Mouse (Mus musculus): Measurements from ENCODE around the gene Hdac1. TPM values are rescaled to one million over a fixed set of nuclear protein-coding genes. Genes with fewer than 3 reads are reported as not detected.
"Not testable (repeated sequence)": the region's sequence is repeated elsewhere in the genome, so short reads cannot be mapped to it uniquely, and the experiment has no call there.

The Hdac1 gene
- total RNA-seq, 2 experiments from 2014 or later: 45.0 to 46.4 TPM

DNA sequence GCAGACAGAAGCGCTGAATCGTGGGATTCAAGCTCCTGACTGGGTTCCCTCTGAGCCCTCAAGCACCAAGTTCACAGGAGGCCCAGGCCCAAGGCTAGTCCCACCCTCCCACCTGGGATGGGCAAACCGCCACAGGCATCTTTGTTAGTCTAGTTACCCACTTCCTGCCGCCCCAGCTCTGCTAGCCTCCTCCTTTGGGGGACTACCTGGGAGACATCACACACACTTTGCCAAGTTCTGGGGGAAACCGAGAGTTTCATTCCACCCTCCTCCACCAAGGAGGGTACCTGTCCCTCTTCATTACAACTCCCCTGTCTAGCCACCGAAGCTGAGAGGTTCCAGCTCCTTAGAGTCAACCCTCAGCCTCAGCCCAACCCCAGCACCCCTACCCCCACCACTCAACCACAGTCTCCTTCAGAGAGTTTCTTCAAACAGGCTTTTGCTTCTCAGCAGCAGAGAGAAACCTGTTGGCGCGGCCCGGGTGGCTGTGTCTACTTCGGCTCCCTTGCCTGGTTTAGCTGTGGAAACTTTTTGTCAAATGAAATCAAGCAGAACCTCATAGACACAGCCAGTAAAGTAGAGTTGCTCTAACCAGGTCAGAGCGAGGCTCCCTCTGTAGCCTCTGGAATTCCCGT, 15.9 kb upstream of the Hdac1 start:
- no peak for DNase-seq

DNA sequence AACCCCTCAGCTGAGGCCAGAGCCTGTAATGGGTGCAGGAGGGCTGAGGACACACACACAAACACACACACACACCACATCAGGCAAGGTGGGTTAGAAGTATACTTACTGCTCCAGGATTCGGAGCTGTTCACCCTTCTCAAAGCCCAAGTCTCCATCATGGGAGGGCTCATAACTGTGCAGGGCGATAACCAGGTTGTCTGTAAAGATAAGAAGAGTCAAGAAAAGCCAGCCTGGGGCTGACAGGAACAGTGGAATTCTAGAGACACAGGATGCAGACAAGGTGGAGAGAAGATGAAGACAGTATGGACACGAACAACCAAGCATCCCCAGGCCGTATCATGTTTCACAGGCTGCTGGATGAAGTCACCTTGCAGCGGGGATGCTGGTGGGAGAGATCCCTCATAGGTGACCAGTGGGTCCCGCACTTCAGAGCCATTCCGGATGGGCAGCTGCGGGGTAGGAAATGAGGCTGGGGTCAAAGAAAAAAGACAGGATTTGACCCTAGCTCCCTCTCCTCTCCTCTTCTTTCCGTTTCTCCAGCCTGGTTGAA, 14.8 kb upstream of the Hdac1 start:
- DNase-seq: no peak

GRCm38 (mm10) chr4:129556532-129557223, 14.2 kb upstream of the Hdac1 start:
- peak; percentile 92 for DNase-seq

- DNase-seq: no peak
These were observed 13.5 kb upstream of the Hdac1 start for GRCm38 (mm10) chr4:129555862-129556531.

GRCm38 (mm10) chr4:129555421-129555861, 12.9 kb upstream of the Hdac1 start:
- DNase-seq: peak; percentile 62

- DNase-seq: not testable (repeated sequence)
These were observed 12.0 kb upstream of the Hdac1 start for GRCm38 (mm10) chr4:129554512-129554911.

- DNase-seq: no peak
These were observed 7.8 kb upstream of the Hdac1 start for GRCm38 (mm10) chr4:129550295-129550694.

GRCm38 (mm10) chr4:129549306-129549705, 6.8 kb upstream of the Hdac1 start:
- peak; percentile 34 for DNase-seq

GRCm38 (mm10) chr4:129547631-129548030, 5.1 kb upstream of the Hdac1 start:
- DNase-seq: not testable (repeated sequence)

DNA sequence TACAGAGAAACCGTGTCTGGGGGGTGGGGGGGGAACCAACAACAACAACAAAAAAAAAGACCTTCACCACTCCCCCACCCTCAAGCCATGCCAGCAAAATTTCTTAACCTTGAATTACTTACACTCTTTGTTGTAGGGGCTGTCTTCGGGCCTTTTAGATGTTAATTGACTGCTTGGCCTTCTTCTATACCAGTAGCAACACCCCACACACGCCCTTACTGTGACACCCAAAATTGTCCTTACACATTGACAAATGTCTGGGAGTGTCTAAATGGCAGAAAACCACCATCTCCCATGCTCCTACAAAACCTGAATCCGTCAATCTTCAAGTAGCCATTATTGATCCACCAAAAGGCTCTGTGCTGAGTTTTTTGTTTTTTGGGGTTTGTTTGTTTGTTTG, 1.6 kb upstream of the Hdac1 start:
- no peak for DNase-seq

GRCm38 (mm10) chr4:129541868-129542591, 483 bp downstream of the Hdac1 start:
- peak; percentile 15 for DNase-seq

DNA sequence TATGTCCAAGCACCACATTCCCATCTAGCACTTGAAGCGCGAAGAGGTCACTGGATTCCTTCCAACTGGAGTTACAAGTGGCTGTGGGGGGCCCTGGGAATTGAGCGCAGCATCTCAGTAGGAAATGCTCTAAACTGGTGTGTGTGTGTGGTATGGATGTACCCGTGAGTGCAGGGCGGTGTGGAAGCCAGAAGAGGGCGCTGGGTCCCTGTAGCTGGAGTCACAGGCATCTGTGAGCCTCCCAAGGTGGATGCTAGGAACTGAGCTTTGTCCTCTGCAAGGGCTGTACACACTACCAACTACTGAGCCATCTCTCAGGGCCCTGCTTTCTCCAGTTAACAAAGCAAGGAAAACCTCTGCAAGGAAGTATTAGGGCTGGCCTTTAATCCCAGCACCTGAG, 2.5 kb downstream of the Hdac1 start:
- DNase-seq: peak; percentile 43

GRCm38 (mm10) chr4:129528901-129529300, 13.6 kb downstream of the Hdac1 start:
- not testable (repeated sequence) for DNase-seq

DNA sequence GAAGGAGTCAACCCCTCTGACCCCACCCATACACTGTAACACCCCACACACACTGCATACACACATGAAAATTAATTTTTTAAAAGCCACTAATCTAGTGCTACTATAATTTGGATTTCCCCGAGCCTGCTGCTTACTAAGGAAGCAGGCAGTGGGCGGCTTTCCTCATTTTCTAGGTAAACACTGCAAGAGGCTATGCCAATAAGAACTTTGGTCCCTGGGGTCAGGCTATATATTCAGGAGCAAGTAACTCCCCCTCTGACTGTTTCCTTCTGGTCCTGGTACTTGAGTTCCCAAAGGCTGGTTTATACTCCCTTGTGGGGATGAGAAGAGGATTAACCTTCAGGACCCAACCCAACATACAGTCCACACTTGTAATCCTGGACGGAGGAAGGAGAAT, 16.6 kb downstream of the Hdac1 start:
- DNase-seq: no peak

DNA sequence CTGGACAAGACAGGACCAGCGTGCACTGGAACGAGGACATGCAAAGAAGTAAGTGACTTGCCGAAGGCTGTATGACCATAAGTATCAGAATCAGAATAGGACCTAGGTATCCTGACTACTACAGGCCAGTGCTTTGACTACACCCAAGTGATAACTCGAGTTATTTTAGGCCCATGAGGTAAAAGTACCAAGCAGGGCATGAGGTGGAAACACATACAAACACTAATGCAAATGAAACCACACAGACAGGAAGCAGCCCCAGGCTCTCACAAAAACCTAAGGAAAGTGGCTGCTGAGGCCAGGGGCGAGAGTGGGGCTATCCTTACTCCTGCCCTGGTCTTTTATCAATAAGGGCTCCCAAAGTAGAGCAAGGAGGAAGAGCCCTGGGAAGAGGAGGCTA, 17.2 kb downstream of the Hdac1 start:
- no peak for DNase-seq

DNA sequence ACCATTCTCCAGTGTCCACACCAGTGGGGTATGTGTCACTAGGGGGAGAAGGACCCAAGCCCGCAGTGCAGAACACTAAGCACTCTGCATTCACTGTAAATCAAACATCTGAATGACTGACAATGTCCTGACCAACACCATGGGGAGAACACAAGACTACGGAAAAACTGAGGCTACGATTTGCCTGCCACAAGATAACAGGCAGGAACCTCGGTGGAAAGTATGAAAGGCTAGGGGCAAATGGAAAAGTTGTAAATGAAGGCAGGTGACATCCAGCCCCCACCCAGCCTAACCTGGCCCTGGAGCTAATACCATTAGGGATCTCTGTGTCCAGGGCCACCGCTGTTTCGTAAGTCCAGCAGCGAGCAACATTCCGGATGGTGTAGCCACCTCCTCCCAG, 24.0 kb downstream of the Hdac1 start:
- DNase-seq: no peak

DNA sequence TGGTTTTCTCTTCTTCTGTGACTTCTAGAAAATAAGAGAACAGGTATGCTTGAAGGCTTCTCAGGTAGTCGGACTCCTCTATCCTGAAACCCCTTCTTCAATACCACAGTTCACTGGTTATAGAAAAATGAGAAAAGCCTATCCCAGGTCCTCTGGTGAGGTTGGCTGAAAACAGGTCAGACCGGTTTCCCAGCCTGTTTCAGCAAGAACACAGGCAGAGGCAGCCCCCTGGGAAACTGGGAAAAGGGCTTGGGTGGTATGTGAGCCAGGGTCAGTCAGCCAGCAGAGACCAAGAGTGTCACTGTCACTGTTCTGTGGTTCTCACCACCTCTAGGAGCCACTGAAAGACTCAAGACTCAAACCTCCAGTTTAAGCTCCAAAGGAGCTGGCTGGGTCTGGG, 25.6 kb downstream of the Hdac1 start:
- no peak for DNase-seq

GRCm38 (mm10) chr4:129514300-129514898, 28.1 kb downstream of the Hdac1 start:
- peak; percentile 86 for DNase-seq

GRCm38 (mm10) chr4:129513891-129514290, 28.6 kb downstream of the Hdac1 start:
- no peak for DNase-seq

DNA sequence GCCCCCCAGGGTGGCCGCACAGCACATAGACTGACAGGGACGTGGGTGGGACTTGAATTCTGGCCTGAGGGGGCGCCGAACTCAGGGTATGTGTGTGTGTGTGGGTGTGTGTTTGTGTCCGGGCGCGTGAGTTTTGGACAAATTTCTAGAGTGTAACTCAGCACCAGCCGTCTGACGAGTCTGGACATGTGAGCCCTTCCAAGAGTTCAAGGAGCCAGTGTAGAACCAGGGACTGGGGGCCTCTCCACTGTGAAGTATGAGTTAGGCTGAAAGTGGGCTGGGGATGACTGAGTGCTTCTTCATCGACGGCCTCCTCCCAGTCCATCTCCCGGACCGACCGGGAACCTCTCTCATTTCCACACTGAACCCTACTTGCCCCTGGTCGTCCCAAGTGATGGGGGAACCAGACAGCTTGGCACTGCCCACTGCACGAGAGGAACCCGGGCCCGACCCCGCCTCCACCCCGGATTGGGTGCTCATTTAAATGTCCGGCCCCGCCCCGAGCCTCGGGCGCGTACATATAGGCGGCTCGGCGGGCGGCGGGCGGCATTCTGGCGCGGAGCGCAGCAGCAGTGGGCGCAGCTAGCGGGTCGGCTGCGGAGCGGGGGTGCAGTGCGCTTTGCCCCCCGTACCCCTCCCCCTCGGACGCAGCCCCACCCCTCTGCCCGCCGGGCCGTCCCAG, 29.3 kb downstream of the Hdac1 start, which contains the start of gene Marcksl1:
Marcksl1 (plus strand) TSS at position 496 of the 682 bp plus-strand sequence.
- peak; percentile 93 for DNase-seq

DNA sequence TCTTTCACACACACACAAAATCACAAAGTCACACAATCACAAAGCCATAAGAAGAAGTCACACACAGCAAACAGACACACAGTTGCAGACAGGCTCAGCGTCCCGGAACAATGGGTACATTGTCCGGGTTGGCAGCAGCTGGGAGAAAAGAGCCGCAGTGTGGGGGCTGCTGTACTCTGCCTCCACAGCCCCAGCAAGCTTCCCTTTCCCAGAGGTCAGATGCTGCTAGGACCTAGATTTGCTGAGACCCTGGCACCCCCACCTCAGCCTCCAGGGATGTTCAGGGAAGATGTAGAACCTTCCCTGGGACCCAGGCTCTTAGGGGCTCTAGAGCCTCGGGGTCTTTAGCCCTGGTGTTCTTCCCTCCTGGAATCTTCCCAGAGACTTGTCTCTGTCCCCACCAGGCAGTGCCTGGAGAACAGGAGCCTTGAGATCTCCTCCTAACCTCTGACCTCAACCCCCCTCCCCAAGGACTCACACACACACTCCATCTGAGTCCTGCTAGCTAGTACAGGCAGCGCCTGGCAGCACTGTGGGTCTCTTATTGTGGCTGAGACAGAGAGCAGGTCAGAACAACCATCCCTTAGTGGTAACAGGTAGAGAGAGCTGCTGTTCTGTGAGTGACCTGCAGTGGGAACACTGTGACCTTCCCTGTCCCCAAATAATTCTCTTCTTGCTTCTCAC, 31.0 kb downstream of the Hdac1 start:
- DNase-seq: no peak
